Mouse (Mus musculus): ENCODE results near the gene Nexn. TPM values are rescaled to one million over a fixed set of nuclear protein-coding genes. Genes with fewer than 3 reads are reported as not detected.

Nexn gene
- polyA plus RNA-seq, 1 experiment: 2.8 TPM

DNA sequence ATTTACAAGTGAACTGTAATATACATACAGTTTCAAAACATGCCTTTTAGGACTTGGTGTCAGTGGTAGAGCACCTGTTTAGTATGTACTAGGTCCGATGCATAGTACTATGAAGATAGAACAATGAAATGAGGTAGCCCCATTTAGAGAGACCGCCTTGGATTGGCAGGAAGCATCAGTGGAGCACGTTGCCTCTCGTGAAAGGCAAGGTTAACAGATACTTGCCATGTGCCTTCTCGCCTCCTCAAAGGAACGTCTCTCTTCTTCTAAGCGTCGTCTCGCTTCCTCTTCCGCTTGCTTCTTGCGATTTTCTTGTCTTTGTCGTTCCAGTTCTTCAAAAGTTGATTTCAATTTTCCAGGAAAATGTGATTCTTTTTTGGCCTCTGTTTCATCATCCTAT, 18.4 kb downstream of the Nexn start:
- Histone ChIP-seq H3K4me3 (ENCODE audit: insufficient read depth, low read length) (no peak overlapping the region), H3K27ac (ENCODE audit: insufficient read depth, low read length) (no peak overlapping the region), H3K4me1 (ENCODE audit: control insufficient read depth, insufficient read depth, low read length) (no peaks in the 10 kb centered on the region)
- TF ChIP-seq CTCF (IDR thresholded peaks at IDR 0.05; ENCODE audit: extremely low read depth, insufficient read depth, low read length): no peak
- TF ChIP-seq POLR2A (IDR thresholded peaks at IDR 0.05; ENCODE audit: extremely low read depth, insufficient read depth, low read length): no peak

DNA sequence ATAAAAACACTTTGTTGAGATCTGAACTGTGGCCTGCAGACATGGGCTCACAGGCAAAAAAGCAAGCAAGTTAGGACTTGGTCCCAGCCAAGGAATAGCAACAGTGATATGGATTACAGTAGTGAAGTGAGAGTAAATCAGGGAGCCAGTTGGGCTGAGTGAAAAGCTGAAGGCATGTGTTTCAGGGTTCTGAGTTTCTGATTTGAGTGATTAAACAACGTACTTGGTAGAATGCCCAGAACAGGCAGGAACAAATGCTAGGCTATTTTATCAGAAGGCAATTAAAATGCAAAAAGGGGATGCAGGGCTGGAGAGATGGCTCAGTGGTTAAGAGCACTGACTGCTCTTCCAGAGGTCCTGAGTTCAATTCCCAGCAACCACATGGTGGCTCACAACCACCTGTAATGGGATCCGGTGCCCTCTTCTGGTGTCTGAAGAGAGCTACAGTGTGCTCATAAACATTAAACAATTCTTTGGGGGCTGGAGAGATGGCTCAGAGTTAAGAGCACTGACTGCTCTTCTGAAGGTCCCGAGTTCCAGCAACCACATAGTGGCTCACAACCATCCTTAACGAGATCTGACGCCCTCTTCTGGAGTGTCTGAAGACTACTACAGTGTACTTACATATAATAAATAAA, 20.8 kb downstream of the Nexn start:
- TF ChIP-seq POLR2A (IDR thresholded peaks at IDR 0.05; ENCODE audit: extremely low read depth, insufficient read depth, low read length): no peak
- no peak for TF ChIP-seq CTCF (IDR thresholded peaks at IDR 0.05; ENCODE audit: extremely low read depth, insufficient read depth, low read length)
- H3K27ac ChIP-seq (ENCODE audit: insufficient read depth, low read length): no peak overlapping the region
- H3K4me1 ChIP-seq (ENCODE audit: control insufficient read depth, insufficient read depth, low read length): no peaks in the 10 kb centered on the region
- H3K4me3 ChIP-seq (ENCODE audit: insufficient read depth, low read length): no peak overlapping the region

- H3K27ac ChIP-seq (ENCODE audit: insufficient read depth, low read length): no peak overlapping the region
- H3K4me3 ChIP-seq (ENCODE audit: insufficient read depth, low read length): no peak overlapping the region
- TF ChIP-seq POLR2A (IDR thresholded peaks at IDR 0.05; ENCODE audit: extremely low read depth, insufficient read depth, low read length): no peak
- TF ChIP-seq CTCF (IDR thresholded peaks at IDR 0.05; ENCODE audit: extremely low read depth, insufficient read depth, low read length): no peak
- H3K4me1 ChIP-seq (ENCODE audit: control insufficient read depth, insufficient read depth, low read length): no peaks in the 10 kb centered on the region
Observed at GRCm38 (mm10) chr3:152243304-152243703, 22.8 kb downstream of the Nexn start.

DNA sequence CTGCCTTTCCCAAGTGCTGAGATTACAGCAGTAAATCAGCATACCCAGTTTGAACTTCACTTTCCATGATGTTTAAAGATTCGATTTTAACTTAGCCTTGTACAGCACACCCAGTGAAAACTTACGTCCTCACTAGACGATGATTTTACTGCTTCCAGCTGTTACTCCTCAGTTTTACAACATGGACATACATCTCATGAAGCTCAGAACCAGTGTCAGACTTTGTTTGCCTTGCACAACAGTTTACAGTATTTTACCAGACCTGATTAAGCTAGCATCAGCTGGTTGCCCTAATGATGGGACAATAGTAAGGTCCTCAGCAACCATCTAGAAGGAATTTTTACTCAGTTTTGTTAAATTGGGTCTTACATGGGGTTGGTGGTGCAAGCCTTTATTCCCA, 25.1 kb downstream of the Nexn start:
- no peak overlapping the region for H3K27ac ChIP-seq (ENCODE audit: insufficient read depth, low read length)
- H3K4me3 ChIP-seq (ENCODE audit: insufficient read depth, low read length): no peak overlapping the region
- no peaks in the 10 kb centered on the region for H3K4me1 ChIP-seq (ENCODE audit: control insufficient read depth, insufficient read depth, low read length)
- TF ChIP-seq CTCF (IDR thresholded peaks at IDR 0.05; ENCODE audit: extremely low read depth, insufficient read depth, low read length): no peak
- no peak for TF ChIP-seq POLR2A (IDR thresholded peaks at IDR 0.05; ENCODE audit: extremely low read depth, insufficient read depth, low read length)

- Histone ChIP-seq H3K4me1 (ENCODE audit: control insufficient read depth, insufficient read depth, low read length) (no peaks in the 10 kb centered on the region), H3K4me3 (ENCODE audit: insufficient read depth, low read length) (no peak overlapping the region), H3K27ac (ENCODE audit: insufficient read depth, low read length) (no peak overlapping the region)
- no peak for TF ChIP-seq CTCF (IDR thresholded peaks at IDR 0.05; ENCODE audit: extremely low read depth, insufficient read depth, low read length)
- TF ChIP-seq POLR2A (IDR thresholded peaks at IDR 0.05; ENCODE audit: extremely low read depth, insufficient read depth, low read length): no peak
Observed at GRCm38 (mm10) chr3:152239592-152239991, 26.6 kb downstream of the Nexn start.

DNA sequence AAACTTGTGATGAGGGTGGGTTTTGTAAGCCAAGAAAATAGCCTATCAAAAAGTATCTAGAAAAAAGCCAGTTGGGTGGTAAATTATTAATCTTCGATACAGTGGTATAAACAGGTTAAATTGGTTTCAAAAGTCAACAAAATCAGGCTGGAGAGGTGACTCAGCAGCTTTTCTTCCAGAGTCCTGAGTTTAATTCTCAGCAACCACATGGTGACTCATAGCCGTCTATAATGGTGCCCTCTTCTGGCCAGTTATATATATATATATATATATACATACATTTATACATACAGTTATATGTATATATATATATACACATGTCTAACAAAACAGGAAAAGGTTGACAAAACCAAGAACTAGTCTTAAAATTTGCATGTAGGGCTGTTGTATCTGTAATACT, 27.3 kb downstream of the Nexn start:
- H3K27ac ChIP-seq (ENCODE audit: insufficient read depth, low read length): no peak overlapping the region
- H3K4me1 ChIP-seq (ENCODE audit: control insufficient read depth, insufficient read depth, low read length): no peaks in the 10 kb centered on the region
- H3K4me3 ChIP-seq (ENCODE audit: insufficient read depth, low read length): no peak overlapping the region
- no peak for TF ChIP-seq POLR2A (IDR thresholded peaks at IDR 0.05; ENCODE audit: extremely low read depth, insufficient read depth, low read length)
- no peak for TF ChIP-seq CTCF (IDR thresholded peaks at IDR 0.05; ENCODE audit: extremely low read depth, insufficient read depth, low read length)

- Histone ChIP-seq H3K4me1 (ENCODE audit: control insufficient read depth, insufficient read depth, low read length) (no peaks in the 10 kb centered on the region), H3K27ac (ENCODE audit: insufficient read depth, low read length) (no peak overlapping the region)
Observed at GRCm38 (mm10) chr3:152235805-152236204, 30.3 kb downstream of the Nexn start.

GRCm38 (mm10) chr3:152235238-152235637, 30.9 kb downstream of the Nexn start:
- no peak overlapping the region for H3K4me3 ChIP-seq (ENCODE audit: insufficient read depth, low read length)
- no peak for TF ChIP-seq CTCF (IDR thresholded peaks at IDR 0.05; ENCODE audit: extremely low read depth, insufficient read depth, low read length)
- no peak for TF ChIP-seq POLR2A (IDR thresholded peaks at IDR 0.05; ENCODE audit: extremely low read depth, insufficient read depth, low read length)
- no peaks in the 10 kb centered on the region for H3K4me1 ChIP-seq (ENCODE audit: control insufficient read depth, insufficient read depth, low read length)
- no peak overlapping the region for H3K27ac ChIP-seq (ENCODE audit: insufficient read depth, low read length)

More at GRCm38 (mm10) chr3:152235805-152236204, 30.3 kb downstream of the Nexn start:
- H3K4me3 ChIP-seq (ENCODE audit: insufficient read depth, low read length): no peak overlapping the region
- no peak for TF ChIP-seq POLR2A (IDR thresholded peaks at IDR 0.05; ENCODE audit: extremely low read depth, insufficient read depth, low read length)
- no peak for TF ChIP-seq CTCF (IDR thresholded peaks at IDR 0.05; ENCODE audit: extremely low read depth, insufficient read depth, low read length)

- no peak overlapping the region for H3K27ac ChIP-seq (ENCODE audit: insufficient read depth, low read length)
- TF ChIP-seq CTCF (IDR thresholded peaks at IDR 0.05; ENCODE audit: extremely low read depth, insufficient read depth, low read length) (no peak), POLR2A (IDR thresholded peaks at IDR 0.05; ENCODE audit: extremely low read depth, insufficient read depth, low read length) (no peak)
- H3K4me3 ChIP-seq (ENCODE audit: insufficient read depth, low read length): no peak overlapping the region
- no peaks in the 10 kb centered on the region for H3K4me1 ChIP-seq (ENCODE audit: control insufficient read depth, insufficient read depth, low read length)
Observed at GRCm38 (mm10) chr3:152231333-152232100, 34.6 kb downstream of the Nexn start.

DNA sequence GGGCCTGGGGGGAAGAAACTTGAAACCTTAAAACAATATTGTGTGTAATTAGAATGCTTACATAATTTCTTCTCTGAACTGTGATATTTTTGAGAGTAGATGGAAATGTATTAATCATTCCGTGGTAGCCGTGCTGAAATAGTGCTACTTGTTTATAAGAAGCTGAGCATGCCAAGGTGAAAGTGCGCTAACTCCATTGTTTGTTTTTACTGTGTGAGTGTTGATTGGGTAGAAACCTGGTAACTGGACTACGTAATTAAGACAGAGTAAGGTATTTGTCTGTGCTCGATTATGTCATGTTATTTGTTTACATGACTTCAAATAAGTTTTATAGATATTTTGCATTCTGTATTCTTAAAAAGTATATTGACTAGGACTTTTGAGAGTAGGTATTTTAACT, 36.9 kb downstream of the Nexn start:
- Histone ChIP-seq H3K27ac (ENCODE audit: insufficient read depth, low read length) (no peak overlapping the region), H3K4me3 (ENCODE audit: insufficient read depth, low read length) (no peak overlapping the region), H3K4me1 (ENCODE audit: control insufficient read depth, insufficient read depth, low read length) (no peaks in the 10 kb centered on the region)
- TF ChIP-seq POLR2A (IDR thresholded peaks at IDR 0.05; ENCODE audit: extremely low read depth, insufficient read depth, low read length): no peak
- no peak for TF ChIP-seq CTCF (IDR thresholded peaks at IDR 0.05; ENCODE audit: extremely low read depth, insufficient read depth, low read length)
